Mouse (Mus musculus) ES-E14 (cell line): ENCODE results near the gene Os9. TPM values are rescaled to one million over a fixed set of nuclear protein-coding genes. Genes with fewer than 3 reads are reported as not detected.

Source experiments
- DNase-seq: peaks from one replicate; pipeline ENCODE4 v3.0.0-alpha.2; 2013; ENCODE audit warnings: low read depth, low spot score
- H3K27ac ChIP-seq: 2 replicates; pipeline ENCODE4 v1.5.1; 2012; ENCODE audit warnings: low read depth, mild to moderate bottlenecking, low read length, moderate library complexity, mixed read lengths; ENCODE audit not compliant: poor library complexity, insufficient read depth, severe bottlenecking
- H3K36me3 ChIP-seq: 2 replicates; pipeline ENCODE4 v1.6.1; 2012; ENCODE audit warnings: mild to moderate bottlenecking, low read length, moderate library complexity, mixed read lengths; ENCODE audit not compliant: control insufficient read depth, poor library complexity, insufficient read depth, severe bottlenecking
- H3K4me1 ChIP-seq, 2 experiments: fragments of 150-350 bp in 1 of 2; sonication (generic) in 1 of 2; 2 replicates each; pipeline ENCODE4 v1.6.1; 2012; ENCODE audit warnings: low read length in 2 of 2, mild to moderate bottlenecking in 1 of 2, mixed read lengths in 1 of 2; ENCODE audit not compliant: control insufficient read depth in 2 of 2, insufficient read depth in 2 of 2, poor library complexity in 1 of 2
- H3K4me3 ChIP-seq, 2 experiments: fragments of 150-350 bp in 1 of 2; sonication (generic) in 1 of 2; 2 replicates each; pipeline ENCODE4 v1.5.1; 2012; ENCODE audit warnings: low read length in 2 of 2, low read depth in 1 of 2, mild to moderate bottlenecking in 1 of 2, mixed read lengths in 1 of 2; ENCODE audit not compliant: insufficient read depth in 1 of 2, poor library complexity in 1 of 2, severe bottlenecking in 1 of 2
- H3K9ac ChIP-seq: 2 replicates; pipeline ENCODE4 v1.6.1; 2012; ENCODE audit warnings: low read depth, mild to moderate bottlenecking, low read length, mixed read lengths; ENCODE audit not compliant: poor library complexity, insufficient read depth, severe bottlenecking
- H3K9me3 ChIP-seq: fragments of 150-350 bp; sonication (generic); 2 replicates; pipeline ENCODE4 v1.6.1; 2012; ENCODE audit warnings: low read depth, mild to moderate bottlenecking, low read length; ENCODE audit not compliant: control insufficient read depth, insufficient read depth
- CHD2 ChIP-seq: IDR thresholded peaks from 2 replicates; pipeline ENCODE4 v1.6.1; 2014; ENCODE audit warnings: mild to moderate bottlenecking, low read depth, low read length, inconsistent platforms
- HCFC1 ChIP-seq: IDR thresholded peaks from 2 replicates; pipeline ENCODE4 v1.6.1; 2012; ENCODE audit warnings: low read length, inconsistent platforms, borderline replicate concordance; ENCODE audit not compliant: insufficient read depth
- MAFK ChIP-seq: IDR thresholded peaks from 2 replicates; pipeline ENCODE4 v1.6.1; 2014; ENCODE audit warnings: mild to moderate bottlenecking, low read depth, low read length, inconsistent platforms; ENCODE audit not compliant: insufficient read depth
- ZC3H11A ChIP-seq: IDR thresholded peaks from 2 replicates; pipeline ENCODE4 v1.6.1; 2012; ENCODE audit warnings: low read depth, mild to moderate bottlenecking, inconsistent platforms, low read length, borderline replicate concordance
- ZNF384 ChIP-seq: IDR thresholded peaks from 2 replicates; pipeline ENCODE4 v1.6.1; 2012; ENCODE audit warnings: low read depth, low read length, inconsistent platforms
- in situ Hi-C, 2 experiments: fragments of 600-800 bp; cut with MboI; formaldehyde crosslinking; loops; one replicate each; pipeline ENCODE4 v1.15.1; 2025; ENCODE audit warnings: low sequenced_read_pairs in 2 of 2, inconsistent platforms in 1 of 2; ENCODE audit not compliant: unreplicated experiment in 2 of 2
- total RNA-seq: library from RNA; depleted of rRNA; stranded (reverse); fragments of 300-350 nt; gene quantifications from 2 replicates; pipeline ENCODE4 v1.2.3, GENCODE M21; 2012

Os9 gene
- total RNA-seq, 1 experiment = 29.4 TPM

GRCm38 (mm10) chr10:127107563-127108261 lies 13.2 kb downstream of the Os9 start:
- TF ChIP-seq CHD2 (no peak), MAFK (no peak), ZC3H11A (no peak), ZNF384 (no peak), HCFC1 (no peak)
- no peak overlapping the region for H3K9ac ChIP-seq
- no peaks in the 10 kb centered on the region for H3K9me3 ChIP-seq
- no peak overlapping the region for H3K27ac ChIP-seq
- DNase-seq = no peak
- no peak overlapping the region for H3K4me3 ChIP-seq
- peaks cover 0 to 7% of the 10 kb centered on the region in 2 experiments; a peak in 3 of 4 replicates for H3K4me1 ChIP-seq
- H3K36me3 ChIP-seq = no peaks in the 10 kb centered on the region
- in situ Hi-C loops = no loop called here

GRCm38 (mm10) chr10:127103631-127104030 lies 17.3 kb downstream of the Os9 start:
- no peak for DNase-seq
- H3K27ac ChIP-seq = no peak overlapping the region
- H3K9me3 ChIP-seq = no peaks in the 10 kb centered on the region
- no peaks in the 10 kb centered on the region for H3K36me3 ChIP-seq
- no peak overlapping the region for H3K9ac ChIP-seq
- in situ Hi-C loops = no loop called here
- H3K4me3 ChIP-seq = no peak overlapping the region
- peaks cover 0 to 4% of the 10 kb centered on the region in 2 experiments; a peak in 2 of 4 replicates for H3K4me1 ChIP-seq
- no peak for TF ChIP-seq CHD2
- no peak for TF ChIP-seq ZNF384
- no peak for TF ChIP-seq MAFK
- TF ChIP-seq HCFC1 = no peak
- no peak for TF ChIP-seq ZC3H11A

GRCm38 (mm10) chr10:127101151-127101550 lies 19.8 kb downstream of the Os9 start:
- H3K4me1 ChIP-seq = peaks cover 0 to 14% of the 10 kb centered on the region in 2 experiments; a peak in 3 of 4 replicates
- DNase-seq = no peak
- no peak for TF ChIP-seq HCFC1
- TF ChIP-seq MAFK = no peak
- TF ChIP-seq ZNF384 = no peak
- no peak for TF ChIP-seq CHD2
- TF ChIP-seq ZC3H11A = no peak
- in situ Hi-C loops = no loop called here
- no peak overlapping the region for H3K9ac ChIP-seq
- no peaks in the 10 kb centered on the region for H3K9me3 ChIP-seq
- peaks cover 2% of the 10 kb centered on the region; the same call in 1 of the 2 replicates for H3K36me3 ChIP-seq
- no peak overlapping the region for H3K27ac ChIP-seq
- no peak overlapping the region for H3K4me3 ChIP-seq

GRCm38 (mm10) chr10:127100414-127100813 lies 20.5 kb downstream of the Os9 start:
- TF ChIP-seq MAFK (no peak), ZNF384 (no peak), CHD2 (no peak), ZC3H11A (no peak), HCFC1 (no peak)
- Histone ChIP-seq H3K9me3 (no peaks in the 10 kb centered on the region), H3K4me3 (no peak overlapping the region), H3K27ac (no peak overlapping the region), H3K4me1 (peaks cover 0 to 20% of the 10 kb centered on the region in 2 experiments; a peak in 3 of 4 replicates), H3K9ac (no peak overlapping the region), H3K36me3 (peaks cover 2% of the 10 kb centered on the region; the same call in 1 of the 2 replicates)
- in situ Hi-C loops = no loop called here
- DNase-seq = no peak
